Mouse (Mus musculus): Measurements from ENCODE around the gene Dnase1l2. TPM values are rescaled to one million over a fixed set of nuclear protein-coding genes. Genes with fewer than 3 reads are reported as not detected.
"Not testable (repeated sequence)": the region's sequence is repeated elsewhere in the genome, so short reads cannot be mapped to it uniquely, and the experiment has no call there.

Dnase1l2 gene
- total RNA-seq, 2 experiments from 2014 or later, result 6.4 to 8.1 TPM

DNA sequence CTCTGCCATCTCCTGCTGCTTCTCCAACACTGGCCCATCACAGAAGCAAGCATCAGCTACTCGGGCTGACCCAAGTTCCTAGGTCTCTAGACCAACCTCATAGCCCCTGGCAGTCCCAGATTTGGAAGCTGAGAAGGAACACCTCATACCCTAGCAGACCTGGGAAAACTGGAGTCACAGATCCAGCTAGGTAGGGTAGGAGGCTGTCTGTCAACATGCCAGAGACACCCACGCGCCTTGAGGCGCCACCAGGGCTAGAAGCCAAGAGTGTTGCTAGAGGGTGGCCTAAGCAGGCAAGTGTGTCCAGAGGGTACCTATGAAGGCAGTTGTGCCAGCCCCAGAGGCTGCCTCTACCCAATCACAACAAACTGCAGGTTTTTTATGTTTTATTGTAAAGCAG, 504 bp upstream of the Dnase1l2 start:
- intact Hi-C loops (cut with DNase I), result no loop called here
- peak in 1 of 2 experiments; percentile 63 for DNase-seq (ENCODE audit: low spot score in 2 of 2)

DNA sequence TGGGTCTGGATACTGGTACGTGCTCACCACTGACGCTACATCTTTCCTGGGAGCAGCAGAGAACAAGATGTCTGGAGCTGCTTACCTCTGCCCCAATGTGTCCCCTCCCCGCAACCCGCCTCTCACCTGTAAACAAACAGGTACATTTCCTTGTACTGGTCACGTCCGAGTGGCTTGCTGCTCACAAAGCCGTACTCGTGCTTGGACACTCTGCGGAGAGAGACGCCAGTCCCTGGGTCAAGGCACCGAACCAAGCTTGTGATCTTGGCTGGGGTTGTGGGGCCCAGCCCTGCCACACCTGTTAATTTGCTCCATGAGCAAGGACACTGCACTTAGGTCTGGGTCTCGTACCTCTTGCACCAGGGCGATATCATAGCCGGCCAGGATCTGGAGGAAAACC, 798 bp downstream of the Dnase1l2 start:
- intact Hi-C loops (cut with DNase I), result no loop called here
- DNase-seq (ENCODE audit: low spot score in 2 of 2), result no peak

DNA sequence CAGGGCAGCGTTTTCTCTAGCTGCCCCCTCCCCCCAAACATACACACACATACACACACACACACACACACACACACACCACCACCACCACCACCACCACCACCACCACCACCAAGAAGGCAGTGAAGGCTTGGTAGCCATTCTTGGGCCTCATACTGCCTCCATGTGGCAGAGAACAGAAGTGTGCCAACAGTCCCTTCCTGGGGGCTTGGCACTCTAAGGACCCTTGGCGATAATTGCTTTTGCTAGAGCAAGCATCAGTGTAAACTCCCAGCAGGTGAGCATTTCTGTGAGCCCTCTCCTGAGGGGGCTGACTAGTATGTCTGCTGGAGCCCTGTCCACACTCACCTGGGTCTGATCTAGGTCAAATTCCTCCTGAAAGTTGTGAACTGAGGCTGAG, 1.8 kb downstream of the Dnase1l2 start:
- no peak for DNase-seq (ENCODE audit: low spot score in 2 of 2)
- intact Hi-C loops (cut with DNase I), result no loop called here

DNA sequence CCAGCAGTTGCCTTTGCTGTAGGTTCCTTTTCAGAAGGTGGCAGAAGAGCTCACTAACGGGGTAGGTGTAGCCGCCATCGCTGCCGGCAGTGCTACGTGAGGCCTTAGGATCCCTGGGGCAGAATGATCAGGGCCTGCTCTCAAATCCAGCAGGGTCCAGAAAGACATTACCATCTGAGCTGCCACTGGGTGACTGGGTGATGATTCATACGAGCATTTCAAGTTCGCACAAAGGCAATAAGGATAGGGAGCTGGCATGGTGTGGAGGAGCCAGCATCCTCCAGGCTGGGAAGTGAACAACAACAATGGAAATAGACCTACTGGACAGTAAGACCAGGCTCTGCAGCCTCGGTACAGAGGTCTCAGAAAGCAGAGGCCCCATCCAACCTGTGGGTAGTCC, 2.5 kb downstream of the Dnase1l2 start:
- no peak for DNase-seq (ENCODE audit: low spot score in 2 of 2)
- intact Hi-C loops (cut with DNase I), result no loop called here

DNA sequence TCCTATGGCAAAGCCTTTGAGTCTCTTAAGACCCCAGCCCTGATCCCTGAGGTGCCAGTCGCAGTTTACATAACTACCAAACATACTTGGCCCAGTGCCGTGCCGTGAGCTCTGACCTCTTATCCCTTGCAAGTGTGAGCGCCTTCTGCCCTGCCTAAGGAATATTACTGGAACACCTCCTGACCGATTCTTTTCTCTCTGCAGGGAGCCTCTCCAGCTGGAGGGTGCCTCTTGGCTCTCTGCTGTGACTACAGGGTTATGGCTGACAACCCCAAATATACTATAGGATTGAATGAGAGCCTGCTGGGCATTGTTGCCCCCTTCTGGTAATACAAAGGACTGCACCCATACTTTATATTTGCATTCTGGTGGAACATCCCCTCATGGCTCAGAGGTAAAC, 5.9 kb downstream of the Dnase1l2 start:
- intact Hi-C loops (cut with DNase I), result no loop called here
- peak in 1 of 2 experiments; percentile 50 for DNase-seq (ENCODE audit: low spot score in 2 of 2)

DNA sequence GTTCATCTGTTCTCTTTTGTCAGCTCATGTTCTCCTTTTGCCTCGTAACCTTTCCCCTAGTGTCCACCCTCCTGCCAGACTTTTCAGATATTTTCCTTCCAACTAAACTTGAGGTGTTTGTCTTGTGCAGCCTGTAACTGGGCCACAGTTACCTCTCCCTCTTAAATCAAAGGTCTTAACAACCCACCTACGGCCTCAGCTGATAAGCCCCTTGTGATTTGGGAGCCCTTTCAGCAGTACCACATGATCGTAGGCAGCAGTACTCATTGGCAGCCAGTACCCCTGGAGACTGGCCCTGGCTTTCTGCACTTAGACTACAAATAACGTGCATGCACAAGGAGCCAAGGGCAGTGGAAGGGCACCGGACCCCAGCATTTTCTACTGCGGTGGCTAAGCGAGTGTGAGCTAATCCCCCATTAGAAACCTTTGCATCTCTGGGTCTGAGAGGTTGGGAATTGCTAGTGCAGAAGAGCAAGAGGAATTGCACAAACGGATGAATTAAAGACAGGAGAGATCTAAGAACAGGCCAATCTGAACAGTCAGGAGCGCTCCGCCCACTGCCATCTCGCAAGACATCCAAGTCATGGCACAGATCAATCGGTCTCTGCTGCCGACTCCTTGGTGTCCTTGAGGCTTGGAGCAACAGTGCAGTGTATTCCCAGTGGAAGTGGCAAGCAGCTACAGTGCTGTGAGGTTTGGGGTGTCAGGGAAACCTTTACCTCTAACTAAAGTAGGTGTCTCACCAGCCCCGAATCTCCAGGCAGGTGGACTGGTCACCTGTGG, 13.5 kb downstream of the Dnase1l2 start:
- no peak for DNase-seq (ENCODE audit: low spot score in 2 of 2)
- intact Hi-C loops (cut with DNase I), result no loop called here

DNA sequence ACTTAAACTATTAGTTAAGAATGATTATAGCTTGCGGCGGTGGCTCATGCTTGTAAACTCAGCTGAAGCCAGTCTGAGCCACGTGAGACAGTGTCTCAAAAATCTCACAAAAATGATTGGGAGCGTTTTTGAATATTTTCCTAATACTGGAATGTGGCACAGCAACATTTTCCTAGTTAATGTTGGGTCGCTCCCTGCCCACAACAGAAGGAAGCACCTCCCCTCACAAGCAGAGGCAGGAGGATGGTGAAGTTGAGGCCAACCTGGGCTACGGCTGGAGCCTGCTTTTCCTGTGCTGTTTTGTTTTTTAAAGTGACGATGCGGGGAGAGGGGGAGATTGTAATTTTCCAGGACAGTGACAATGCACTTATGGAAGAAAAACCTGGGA, 15.7 kb downstream of the Dnase1l2 start:
- intact Hi-C loops (cut with DNase I), result no loop called here
- no peak for DNase-seq (ENCODE audit: low spot score in 2 of 2)

DNA sequence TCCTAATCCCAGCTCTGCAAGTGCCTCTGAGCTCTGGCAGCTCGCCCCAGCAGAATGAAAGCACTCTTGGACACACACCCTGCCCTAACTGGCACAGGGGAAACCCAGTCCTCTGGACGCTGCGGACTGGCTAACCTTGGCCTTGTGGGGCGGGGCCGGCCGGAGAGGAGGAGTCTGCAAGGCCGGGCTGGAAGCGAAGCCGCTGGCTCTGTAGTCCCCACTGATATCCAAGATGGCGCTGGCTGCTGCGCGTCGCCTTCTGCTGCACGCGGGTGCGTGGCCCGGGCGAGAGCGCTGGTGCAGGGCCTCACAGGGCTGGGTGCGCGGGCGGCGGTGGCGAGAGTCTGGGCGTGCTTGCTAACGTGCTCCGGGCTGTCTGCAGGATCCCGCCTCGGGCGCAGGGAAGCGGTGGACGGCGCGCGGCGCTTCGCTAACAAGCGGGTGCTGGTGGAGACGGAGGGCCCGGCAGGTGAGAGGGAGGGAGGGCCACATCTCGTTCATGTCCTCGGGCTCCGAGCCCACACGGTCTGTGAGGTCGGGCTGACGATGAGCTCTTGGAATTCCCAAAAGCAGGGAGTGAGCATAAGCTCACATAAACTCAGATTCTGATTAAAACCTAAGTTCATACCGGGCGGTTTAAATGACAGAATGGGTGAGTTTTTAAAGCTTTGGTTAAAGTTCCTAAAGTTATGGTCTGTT, 16.3 kb downstream of the Dnase1l2 start, which contains the start of gene Eci1:
Gene Eci1, plus strand, starts transcription at position 171 of the 699 bp plus-strand sequence.
- peak; percentile 88 to 93 for DNase-seq (ENCODE audit: low spot score in 2 of 2)
- intact Hi-C loops (cut with DNase I), result no loop called here

DNA sequence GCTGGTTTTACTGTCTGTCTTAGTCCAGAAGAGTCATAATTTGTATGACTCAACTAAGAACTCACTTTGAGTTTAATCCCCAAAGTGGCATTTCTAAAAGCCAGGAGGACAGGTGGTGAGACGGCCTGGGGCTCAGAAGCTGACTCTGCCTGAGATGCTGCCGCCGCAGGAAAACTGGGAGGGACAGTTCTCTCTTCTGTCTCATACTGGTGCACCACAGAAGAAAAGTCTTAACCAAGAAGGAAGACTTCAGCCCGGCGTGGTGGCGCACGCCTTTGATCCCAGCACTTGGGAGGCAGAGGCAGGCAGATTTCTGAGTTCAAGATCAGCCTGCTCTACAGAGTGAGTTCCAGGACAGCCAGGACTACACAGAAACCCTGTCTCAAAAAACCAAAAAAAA, 17.0 kb downstream of the Dnase1l2 start:
- no peak for DNase-seq (ENCODE audit: low spot score in 2 of 2)
- intact Hi-C loops (cut with DNase I), result no loop called here

DNA sequence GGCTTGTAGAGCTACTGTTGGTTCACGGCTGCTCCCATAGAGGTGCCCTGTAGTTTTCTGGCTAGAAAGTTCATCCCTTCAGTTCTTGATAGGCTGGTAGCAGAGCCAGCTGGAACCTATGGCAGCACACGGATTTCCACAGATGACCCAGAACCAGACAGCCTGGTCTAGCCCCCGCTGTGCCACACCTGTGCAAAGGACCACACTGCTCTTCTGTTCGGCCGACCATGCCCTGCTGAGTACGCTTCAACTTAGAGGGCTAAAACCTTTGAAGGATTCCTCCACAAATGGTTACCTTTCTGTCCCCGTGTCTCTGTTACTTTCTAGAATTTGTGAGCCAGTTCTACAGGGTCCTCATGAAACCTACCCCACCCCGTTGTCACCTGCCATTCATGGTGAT, 17.6 kb downstream of the Dnase1l2 start:
- DNase-seq (ENCODE audit: low spot score in 2 of 2); intact Hi-C loops (cut with DNase I): not testable (repeated sequence)

DNA sequence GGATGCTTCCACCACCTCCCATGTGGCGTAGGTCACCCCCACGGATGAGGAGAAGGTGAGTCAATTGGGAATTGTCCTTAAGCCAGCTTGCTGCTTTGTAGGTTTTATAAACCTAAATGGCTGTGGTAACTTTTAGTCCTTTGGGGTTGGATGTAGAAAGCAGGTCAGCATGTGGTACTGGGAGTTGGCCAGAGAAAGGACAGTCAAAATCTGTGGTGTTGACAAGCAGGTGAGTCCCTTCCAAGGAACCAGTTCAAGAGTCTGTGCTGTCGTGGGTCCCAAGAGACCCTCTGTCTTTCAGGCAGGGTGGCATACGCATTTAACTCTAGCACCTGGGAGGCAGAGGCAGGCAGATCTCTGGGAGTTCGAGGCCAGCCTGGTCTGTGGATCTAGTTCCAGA, 18.4 kb downstream of the Dnase1l2 start:
- no peak for DNase-seq (ENCODE audit: low spot score in 2 of 2)
- intact Hi-C loops (cut with DNase I), result no loop called here

DNA sequence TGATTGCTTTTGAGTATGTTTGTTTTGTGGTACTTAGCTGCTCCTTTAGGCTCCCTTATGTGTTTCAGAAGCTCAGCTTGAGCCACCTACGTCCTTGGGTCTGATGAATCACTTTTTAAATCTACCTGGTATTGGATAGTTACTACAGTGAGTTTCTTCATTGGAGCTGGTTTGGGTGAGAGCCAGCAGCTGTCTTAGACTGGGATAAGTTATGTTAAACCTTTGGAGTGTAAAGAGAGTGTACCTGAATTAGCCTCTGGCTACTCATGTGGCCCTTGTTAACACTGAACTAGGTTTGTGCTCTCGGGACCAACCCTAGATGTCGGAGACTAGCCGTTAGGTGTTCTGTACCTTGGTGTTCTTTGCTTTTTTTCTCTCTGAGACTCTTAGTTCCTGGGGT, 19.8 kb downstream of the Dnase1l2 start:
- no peak for DNase-seq (ENCODE audit: low spot score in 2 of 2)
- intact Hi-C loops (cut with DNase I), result no loop called here

DNA sequence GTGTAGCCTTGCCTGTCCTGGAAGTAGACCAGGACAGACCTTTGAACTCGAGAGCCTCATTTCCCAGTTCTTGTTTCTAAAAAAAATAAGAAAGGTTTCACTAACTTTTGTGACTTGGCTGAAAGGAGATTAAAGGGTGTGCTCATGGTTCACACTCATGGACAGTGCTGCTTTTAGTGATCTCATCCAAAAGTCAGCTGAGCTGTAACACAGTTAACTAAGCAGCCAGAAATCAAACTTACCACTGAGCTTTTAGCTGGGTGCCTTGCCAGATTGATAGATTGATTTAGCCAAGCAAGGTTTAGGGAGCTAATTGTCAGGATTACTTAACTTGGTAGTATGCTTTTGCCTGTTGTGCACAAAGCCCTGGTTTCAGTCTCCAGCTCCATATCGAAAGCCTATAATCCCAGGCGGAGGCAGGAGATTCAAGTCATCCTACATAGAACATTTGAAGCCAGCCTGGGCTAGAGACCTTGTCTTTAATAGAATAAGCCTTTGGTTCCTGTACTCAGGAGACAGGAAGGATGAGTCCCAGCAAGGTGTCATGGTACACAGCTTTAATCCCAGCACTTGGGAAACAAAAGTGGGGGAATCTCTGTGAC, 26.8 kb downstream of the Dnase1l2 start:
- no peak for DNase-seq (ENCODE audit: low spot score in 2 of 2)
- intact Hi-C loops (cut with DNase I), result loop anchor here (5.0 kb wide), 1 partner anchor 36 kb away; no protein-coding TSS in a partner anchor

DNA sequence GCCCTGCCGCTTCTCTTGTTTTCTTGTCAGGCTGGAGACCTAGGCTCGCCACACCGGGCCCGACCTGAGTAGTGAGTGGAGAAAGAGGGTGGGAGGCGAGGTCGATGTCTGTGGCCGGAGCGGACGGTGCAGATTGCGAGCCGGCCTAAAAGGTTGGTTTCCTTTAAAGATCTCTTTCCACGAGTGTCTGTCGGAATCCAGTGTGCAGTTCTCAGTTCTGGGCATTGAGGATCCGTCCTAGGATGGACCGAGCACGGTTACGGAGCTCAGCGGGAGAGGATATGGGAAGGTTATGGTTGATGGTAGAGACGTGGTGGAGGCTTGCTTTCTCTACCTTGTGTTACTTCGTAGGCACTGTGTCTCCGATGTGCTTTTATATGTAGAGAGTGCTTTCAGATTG, 27.9 kb downstream of the Dnase1l2 start:
- intact Hi-C loops (cut with DNase I), result loop anchor here (5.0 kb wide), 1 partner anchor 37 kb away; no protein-coding TSS in a partner anchor
- DNase-seq (ENCODE audit: low spot score in 2 of 2), result no peak

DNA sequence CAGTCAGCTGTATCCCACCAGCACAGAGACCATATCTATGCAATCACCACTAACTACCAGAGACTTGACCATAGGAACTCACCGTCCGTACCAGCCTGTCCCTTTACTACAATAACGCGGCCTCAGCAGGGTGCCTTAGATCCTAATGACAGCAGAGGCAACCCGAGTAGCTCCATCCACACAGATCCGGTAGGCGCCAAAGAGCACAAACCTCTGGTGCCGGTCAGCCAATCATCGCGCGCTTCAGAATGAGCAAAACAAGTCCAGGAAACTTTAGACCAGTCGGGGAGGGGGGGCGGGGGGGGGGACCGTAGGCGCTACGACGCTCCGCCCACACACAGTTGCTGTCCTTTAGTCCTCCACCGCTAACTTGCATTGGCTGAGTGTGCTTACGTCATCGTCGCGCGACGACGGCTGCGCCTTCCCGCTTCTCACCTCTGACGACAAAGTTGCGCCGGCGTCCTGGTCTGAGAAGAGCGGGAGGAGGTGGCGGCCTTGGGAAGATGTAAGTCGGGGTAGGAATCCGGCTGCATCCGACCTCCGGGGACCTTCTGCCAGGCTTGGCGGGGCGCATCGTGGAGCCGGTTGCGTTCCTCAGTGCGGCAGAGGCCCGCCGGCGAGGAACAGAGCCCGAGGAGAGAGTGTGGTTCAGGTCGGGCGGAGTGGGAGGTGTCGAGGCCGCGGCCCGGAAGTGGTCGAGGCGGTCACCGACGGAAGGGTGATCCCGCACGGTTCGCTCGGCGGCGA, 28.5 kb downstream of the Dnase1l2 start, which contains the start of gene Rnps1:
Gene Rnps1, plus strand, starts transcription at position 336 of the 747 bp plus-strand sequence.
- intact Hi-C loops (cut with DNase I), result no loop called here
- peak; percentile 91 to 96 for DNase-seq (ENCODE audit: low spot score in 2 of 2)

DNA sequence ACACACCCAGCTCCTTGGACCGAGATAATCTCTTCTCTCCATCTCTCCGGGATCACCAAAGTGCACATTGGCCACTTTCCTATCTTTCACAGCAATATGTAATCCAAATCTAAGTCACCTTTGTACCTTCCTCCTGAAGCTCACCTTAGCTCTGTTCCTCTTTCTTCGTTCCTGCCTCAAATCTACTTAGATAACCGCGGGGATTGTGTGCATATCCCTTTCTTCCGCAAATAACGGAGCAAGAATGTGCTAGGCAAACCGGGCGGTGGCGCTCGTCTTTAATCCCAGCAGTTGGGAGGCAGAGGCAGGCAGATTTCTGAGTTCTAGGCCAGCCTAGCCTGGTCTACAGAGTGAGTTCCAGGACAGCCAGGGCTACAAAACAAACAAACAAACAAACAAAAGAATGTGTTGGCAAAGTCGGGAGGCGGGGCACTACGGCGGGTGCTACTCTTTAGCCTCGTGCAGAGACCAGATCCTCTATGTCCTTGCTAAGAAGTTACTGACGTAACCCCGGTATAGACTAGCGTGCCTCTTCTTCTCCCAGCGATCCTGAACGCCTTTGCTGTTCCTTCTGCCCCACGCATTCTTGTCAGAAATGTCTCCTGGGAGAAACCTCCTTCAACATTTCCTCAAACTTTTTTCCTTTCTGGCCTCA, 29.2 kb downstream of the Dnase1l2 start:
- intact Hi-C loops (cut with DNase I), result no loop called here

DNA sequence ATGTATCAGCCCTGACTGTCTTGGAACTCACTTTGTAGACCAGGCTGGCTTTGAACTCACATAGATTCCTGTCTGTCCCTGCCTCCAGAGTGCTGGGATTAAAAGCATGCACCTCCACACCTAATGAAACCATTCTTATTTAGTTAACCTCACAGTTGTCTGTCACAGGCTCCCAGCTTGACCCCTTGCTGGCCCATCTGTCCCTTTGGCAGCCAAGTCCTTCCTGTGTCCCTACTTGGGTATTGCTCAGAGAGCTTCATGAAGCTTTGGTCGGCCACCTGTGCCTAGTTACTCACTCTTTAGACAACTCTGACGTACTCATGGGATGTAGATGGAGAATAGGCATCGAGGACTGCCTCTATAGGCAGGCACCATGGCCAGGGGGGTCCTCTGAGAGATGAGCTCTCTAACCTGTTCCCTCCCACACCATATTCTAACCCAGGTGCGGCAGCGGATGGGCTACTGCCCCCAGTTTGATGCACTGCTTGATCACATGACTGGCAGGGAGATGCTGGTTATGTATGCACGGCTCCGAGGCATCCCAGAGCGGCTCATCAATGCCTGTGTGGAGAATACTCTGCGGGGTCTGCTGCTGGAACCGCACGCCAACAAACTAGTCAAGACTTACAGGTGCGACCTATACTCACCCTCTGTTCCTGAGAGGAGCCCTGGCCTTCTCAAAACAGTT, 35.6 kb downstream of the Dnase1l2 start:
- intact Hi-C loops (cut with DNase I), result no loop called here
- no peak for DNase-seq (ENCODE audit: low spot score in 2 of 2)

More for the DNA sequence above, 29.2 kb downstream of the Dnase1l2 start:
- DNase-seq (ENCODE audit: low spot score in 2 of 2), result no peak

DNA sequence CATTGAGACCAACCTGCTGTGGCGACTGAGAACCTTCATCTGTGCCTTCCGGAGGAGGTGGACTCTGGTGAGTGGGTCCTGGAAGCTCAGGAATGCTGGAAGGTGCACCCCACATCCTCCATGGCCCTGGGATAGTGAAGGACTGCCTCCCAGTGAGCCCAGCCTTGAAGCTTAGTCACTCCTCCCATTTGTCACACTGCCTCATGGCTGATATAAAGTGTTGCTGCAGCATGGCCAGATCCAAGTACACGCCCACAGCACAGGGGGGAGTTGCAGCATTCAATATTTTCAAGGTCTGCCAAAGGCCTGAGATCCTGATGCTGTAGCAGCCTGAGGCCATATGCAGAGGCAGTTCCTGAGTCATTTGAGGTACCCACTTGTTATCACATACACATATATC, 40.5 kb downstream of the Dnase1l2 start:
- DNase-seq (ENCODE audit: low spot score in 2 of 2), result peak in 1 of 2 experiments; percentile 41
- intact Hi-C loops (cut with DNase I), result no loop called here

DNA sequence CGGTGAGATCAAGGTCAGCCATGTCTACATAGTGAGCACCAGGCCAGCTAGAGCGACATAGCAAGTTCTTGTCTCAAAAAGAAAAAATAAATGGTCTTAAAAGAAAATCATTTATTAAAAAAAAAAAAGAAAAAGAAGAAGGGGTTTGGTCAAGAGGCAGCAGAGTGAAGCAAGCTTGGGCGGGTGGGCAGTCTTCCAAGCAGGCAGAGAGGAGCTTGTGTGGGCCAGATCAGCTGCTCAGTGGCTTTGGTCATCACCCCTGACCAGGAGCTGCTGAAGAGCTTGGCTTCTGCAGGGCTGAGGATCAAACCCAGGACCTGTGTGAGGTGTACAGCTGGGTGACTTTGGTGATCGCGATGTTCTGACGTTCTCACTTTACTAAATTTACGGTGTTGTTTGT, 48.4 kb downstream of the Dnase1l2 start:
- no peak for DNase-seq (ENCODE audit: low spot score in 2 of 2)
- intact Hi-C loops (cut with DNase I), result loop anchor here (5.0 kb wide), 1 partner anchor 242 kb away; the partner anchor contains the start of gene Pdpk1
